Mouse (Mus musculus): Measurements from ENCODE around the gene Alg9. TPM values are rescaled to one million over a fixed set of nuclear protein-coding genes. Genes with fewer than 3 reads are reported as not detected.
A peak's percentile ranks its signal among the peaks of the same experiment; 100 is the strongest.

Alg9 gene
- polyA plus RNA-seq, 1 experiment from 2014 or later = 23.1 TPM

DNA sequence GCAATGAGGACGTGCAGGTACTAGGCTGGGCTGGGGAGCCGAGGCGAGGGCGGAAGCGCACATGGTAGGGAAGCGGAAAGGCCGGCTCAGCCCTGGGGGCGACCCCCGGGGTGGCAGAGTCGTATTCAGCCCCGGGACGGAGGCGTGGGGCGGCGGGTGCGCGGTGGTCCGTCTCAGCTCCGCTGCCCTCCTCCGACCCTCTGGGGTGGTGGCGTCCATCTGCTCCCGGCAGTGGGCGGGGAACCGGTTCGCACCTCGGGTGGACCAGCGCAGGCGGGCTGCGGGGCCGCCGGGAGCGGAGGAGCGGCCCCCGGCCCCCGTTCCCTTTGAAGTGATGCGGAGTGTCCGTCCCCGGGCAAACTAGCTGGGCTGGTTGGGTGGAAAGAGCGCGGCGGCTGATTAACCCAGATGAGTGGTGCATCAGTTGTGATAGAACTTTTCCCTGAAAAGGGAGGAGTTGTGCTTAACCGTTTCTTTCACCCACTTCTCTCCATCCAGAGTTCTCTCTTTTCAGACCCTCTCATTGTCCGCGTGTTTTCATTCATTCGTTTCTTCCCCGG is 82.3 kb downstream of the Alg9 start:
- 2% methylated on average over 46 of the region's 46 CpGs for WGBS (ENCODE audit: insufficient replicate concordance)
- Histone ChIP-seq H3K27ac (peak overlapping the region; percentile 95), H3K27me3 (replicated peaks) (no peaks in the 10 kb centered on the region), H3K36me3 (peaks cover 37% of the 10 kb centered on the region), H3K4me2 (peak overlapping the region; percentile 85), H3K4me3 (peak overlapping the region; percentile 99), H3K4me1 (peaks cover 74% of the 10 kb centered on the region), H3K9ac (peak overlapping the region; percentile 98), H3K9me3 (replicated peaks) (no peaks in the 10 kb centered on the region)
- peak; percentile 46 for ATAC-seq

GRCm38 (mm10) chr9:50858681-50859080 is 83.9 kb downstream of the Alg9 start:
- H3K27ac ChIP-seq = no peak overlapping the region
- H3K4me1 ChIP-seq = peaks cover 58% of the 10 kb centered on the region
- no peaks in the 10 kb centered on the region for H3K27me3 ChIP-seq (replicated peaks)
- peak overlapping the region; percentile 40 for H3K4me2 ChIP-seq
- no peaks in the 10 kb centered on the region for H3K9me3 ChIP-seq (replicated peaks)
- H3K9ac ChIP-seq = no peak overlapping the region
- 82% methylated on average over 6 of the region's 6 CpGs for WGBS (ENCODE audit: insufficient replicate concordance)
- H3K4me3 ChIP-seq = peak overlapping the region; percentile 10
- H3K36me3 ChIP-seq = peaks cover 52% of the 10 kb centered on the region
- no peak for ATAC-seq

- H3K4me3 ChIP-seq = no peak overlapping the region
- H3K9me3 ChIP-seq (replicated peaks) = no peaks in the 10 kb centered on the region
- H3K27ac ChIP-seq = no peak overlapping the region
- H3K36me3 ChIP-seq = peaks cover 78% of the 10 kb centered on the region
- H3K9ac ChIP-seq = no peak overlapping the region
- 91% methylated on average over 18 of the region's 18 CpGs for WGBS (ENCODE audit: insufficient replicate concordance)
- no peaks in the 10 kb centered on the region for H3K27me3 ChIP-seq (replicated peaks)
- no peak for ATAC-seq
- H3K4me1 ChIP-seq = peaks cover 41% of the 10 kb centered on the region
- no peak overlapping the region for H3K4me2 ChIP-seq
These were observed 86.5 kb downstream of the Alg9 start for GRCm38 (mm10) chr9:50861119-50861839.

DNA sequence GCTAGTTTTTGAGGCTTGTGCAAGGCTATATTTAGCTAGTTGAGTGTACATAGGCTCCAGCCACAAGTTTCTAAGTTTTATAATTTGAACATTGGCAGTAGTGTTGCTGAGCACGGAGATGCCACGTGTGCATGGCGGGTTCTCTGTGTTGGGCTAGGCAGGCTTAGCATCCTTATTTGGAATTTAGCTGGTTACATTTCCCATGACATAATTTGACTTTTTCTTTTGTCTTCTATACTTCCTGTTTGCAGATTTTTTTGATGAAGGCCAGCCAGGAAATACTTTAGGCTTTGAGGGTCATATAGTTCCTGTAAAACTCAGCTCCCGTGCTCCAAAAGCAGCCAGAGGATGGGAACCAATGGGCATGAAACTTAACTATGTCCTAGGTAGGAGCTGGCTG is 89.0 kb downstream of the Alg9 start:
- WGBS (ENCODE audit: insufficient replicate concordance) = 81% methylated on average over 4 of the region's 4 CpGs
- H3K9me3 ChIP-seq (replicated peaks) = no peaks in the 10 kb centered on the region
- no peaks in the 10 kb centered on the region for H3K27me3 ChIP-seq (replicated peaks)
- H3K4me2 ChIP-seq = no peak overlapping the region
- peaks cover 100% of the 10 kb centered on the region for H3K36me3 ChIP-seq
- ATAC-seq = no peak
- H3K9ac ChIP-seq = no peak overlapping the region
- peaks cover 27% of the 10 kb centered on the region for H3K4me1 ChIP-seq
- H3K27ac ChIP-seq = no peak overlapping the region
- H3K4me3 ChIP-seq = no peak overlapping the region

- Histone ChIP-seq H3K4me1 (peaks cover 16% of the 10 kb centered on the region), H3K9me3 (replicated peaks) (no peaks in the 10 kb centered on the region), H3K9ac (no peak overlapping the region), H3K27ac (no peak overlapping the region), H3K4me3 (no peak overlapping the region), H3K4me2 (no peak overlapping the region), H3K36me3 (peaks cover 100% of the 10 kb centered on the region), H3K27me3 (replicated peaks) (no peaks in the 10 kb centered on the region)
- ATAC-seq = no peak
- 74% methylated on average over 5 of the region's 5 CpGs for WGBS (ENCODE audit: insufficient replicate concordance)
These were observed 90.1 kb downstream of the Alg9 start for GRCm38 (mm10) chr9:50864877-50865276.

DNA sequence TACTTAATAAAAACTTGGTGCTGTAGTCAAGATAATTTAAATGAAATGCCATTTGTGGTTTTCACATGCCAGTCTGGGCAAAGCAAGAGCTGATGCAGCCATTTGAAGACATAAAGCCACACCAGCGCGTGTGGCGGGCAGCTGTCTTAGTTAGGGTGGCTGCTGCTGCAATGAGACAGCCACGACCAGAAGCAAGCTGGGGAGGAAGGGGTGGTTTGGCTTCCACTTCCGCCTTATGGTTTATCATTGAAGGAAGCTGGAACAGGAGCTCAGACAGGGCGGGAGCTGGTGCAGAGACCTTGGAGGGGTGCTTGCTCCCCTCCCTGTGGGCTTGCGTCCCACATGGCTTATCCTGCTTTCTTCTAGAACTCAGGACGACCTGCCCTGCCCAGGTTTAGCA is 91.0 kb downstream of the Alg9 start:
- ATAC-seq = no peak
- no peak overlapping the region for H3K4me2 ChIP-seq
- H3K27ac ChIP-seq = no peak overlapping the region
- H3K4me1 ChIP-seq = peaks cover 8% of the 10 kb centered on the region; the same call in 1 of the 2 replicates
- no peak overlapping the region for H3K9ac ChIP-seq
- H3K36me3 ChIP-seq = peaks cover 100% of the 10 kb centered on the region
- H3K9me3 ChIP-seq (replicated peaks) = no peaks in the 10 kb centered on the region
- no peak overlapping the region for H3K4me3 ChIP-seq
- H3K27me3 ChIP-seq (replicated peaks) = no peaks in the 10 kb centered on the region
- 48% methylated on average over 8 of the region's 8 CpGs for WGBS (ENCODE audit: insufficient replicate concordance)

- no peaks in the 10 kb centered on the region for H3K9me3 ChIP-seq (replicated peaks)
- H3K9ac ChIP-seq = no peak overlapping the region
- no peak overlapping the region for H3K4me3 ChIP-seq
- no peaks in the 10 kb centered on the region for H3K27me3 ChIP-seq (replicated peaks)
- WGBS (ENCODE audit: insufficient replicate concordance) = 94% methylated on average over 6 of the region's 6 CpGs
- peaks cover 8% of the 10 kb centered on the region; the same call in 1 of the 2 replicates for H3K4me1 ChIP-seq
- peaks cover 94% of the 10 kb centered on the region for H3K36me3 ChIP-seq
- ATAC-seq = no peak
- H3K4me2 ChIP-seq = no peak overlapping the region
- H3K27ac ChIP-seq = no peak overlapping the region
These were observed 92.2 kb downstream of the Alg9 start for GRCm38 (mm10) chr9:50867015-50867414.

GRCm38 (mm10) chr9:50868182-50868581 is 93.4 kb downstream of the Alg9 start:
- Histone ChIP-seq H3K9me3 (replicated peaks) (no peaks in the 10 kb centered on the region), H3K4me3 (no peak overlapping the region), H3K9ac (no peak overlapping the region), H3K27ac (no peak overlapping the region), H3K27me3 (replicated peaks) (no peaks in the 10 kb centered on the region), H3K4me2 (no peak overlapping the region), H3K4me1 (peaks cover 8% of the 10 kb centered on the region; the same call in 1 of the 2 replicates), H3K36me3 (peaks cover 94% of the 10 kb centered on the region)
- 82% methylated on average over 2 of the region's 2 CpGs for WGBS (ENCODE audit: insufficient replicate concordance)
- ATAC-seq = no peak

GRCm38 (mm10) chr9:50873210-50873609 is 98.4 kb downstream of the Alg9 start:
- peaks cover 94% of the 10 kb centered on the region for H3K36me3 ChIP-seq

DNA sequence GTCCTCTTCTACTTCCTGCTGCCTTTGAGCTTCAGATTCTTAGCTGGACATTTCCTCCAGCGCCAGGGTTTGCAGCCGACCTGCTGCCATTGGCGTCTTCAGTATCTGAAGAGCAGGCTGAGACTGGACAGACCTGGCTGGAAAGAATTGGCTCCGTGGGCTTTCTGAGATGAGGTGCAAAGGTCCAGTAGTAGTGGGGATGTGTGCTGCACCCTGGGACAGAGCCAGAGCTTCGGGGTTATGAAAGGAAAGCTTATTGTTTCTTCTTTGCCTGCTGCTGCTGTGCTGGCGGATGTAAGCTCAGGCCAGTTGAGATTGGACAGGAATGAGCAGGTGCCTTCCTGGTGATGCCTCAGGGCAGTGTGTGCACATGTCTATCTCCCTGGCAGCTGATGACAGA is 99.2 kb downstream of the Alg9 start:
- ATAC-seq = peak; percentile 32; the same call in 1 of the 2 replicates
- no peak overlapping the region for H3K27ac ChIP-seq
- WGBS (ENCODE audit: insufficient replicate concordance) = 89% methylated on average over 6 of the region's 6 CpGs
- no peaks in the 10 kb centered on the region for H3K27me3 ChIP-seq (replicated peaks)
- no peak overlapping the region for H3K4me3 ChIP-seq
- peaks cover 94% of the 10 kb centered on the region for H3K36me3 ChIP-seq
- H3K9ac ChIP-seq = no peak overlapping the region
- H3K9me3 ChIP-seq (replicated peaks) = no peaks in the 10 kb centered on the region
- no peaks in the 10 kb centered on the region for H3K4me1 ChIP-seq
- H3K4me2 ChIP-seq = no peak overlapping the region

More at GRCm38 (mm10) chr9:50873210-50873609, 98.4 kb downstream of the Alg9 start:
- no peak overlapping the region for H3K4me3 ChIP-seq
- no peak overlapping the region for H3K27ac ChIP-seq
- ATAC-seq = no peak
- no peaks in the 10 kb centered on the region for H3K27me3 ChIP-seq (replicated peaks)
- WGBS (ENCODE audit: insufficient replicate concordance) = 92% methylated on average over 9 of the region's 9 CpGs
- no peak overlapping the region for H3K9ac ChIP-seq
- no peaks in the 10 kb centered on the region for H3K9me3 ChIP-seq (replicated peaks)
- no peak overlapping the region for H3K4me2 ChIP-seq
- H3K4me1 ChIP-seq = no peaks in the 10 kb centered on the region

DNA sequence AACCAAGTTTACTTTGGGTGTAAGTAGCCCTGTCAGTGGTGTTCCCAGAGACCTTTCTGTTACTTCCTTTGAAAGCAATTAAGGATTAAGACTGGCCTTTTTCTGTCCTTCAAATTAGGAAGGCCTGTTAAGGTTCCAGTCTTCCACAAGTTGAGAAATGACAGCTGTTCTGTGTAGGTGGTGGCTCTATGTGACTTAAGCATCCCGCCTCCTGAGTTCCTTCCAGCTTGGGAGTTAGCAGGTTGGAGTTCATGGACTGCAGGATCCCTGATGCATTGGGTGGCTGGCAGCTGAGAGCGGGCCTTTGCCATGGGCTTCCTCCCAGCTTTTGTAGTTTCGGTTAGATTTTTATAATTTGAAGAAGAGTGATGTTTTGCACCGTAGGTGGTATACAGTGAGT is 100.7 kb downstream of the Alg9 start:
- no peaks in the 10 kb centered on the region for H3K4me1 ChIP-seq
- H3K4me3 ChIP-seq = no peak overlapping the region
- no peak overlapping the region for H3K27ac ChIP-seq
- no peak overlapping the region for H3K4me2 ChIP-seq
- 92% methylated on average over 4 of the region's 4 CpGs for WGBS (ENCODE audit: insufficient replicate concordance)
- no peaks in the 10 kb centered on the region for H3K9me3 ChIP-seq (replicated peaks)
- ATAC-seq = no peak
- H3K36me3 ChIP-seq = peaks cover 94% of the 10 kb centered on the region
- no peaks in the 10 kb centered on the region for H3K27me3 ChIP-seq (replicated peaks)
- H3K9ac ChIP-seq = no peak overlapping the region

GRCm38 (mm10) chr9:50876287-50876686 is 101.5 kb downstream of the Alg9 start:
- WGBS (ENCODE audit: insufficient replicate concordance) = 95% methylated on average over 3 of the region's 3 CpGs
- Histone ChIP-seq H3K9ac (no peak overlapping the region), H3K36me3 (peaks cover 94% of the 10 kb centered on the region), H3K4me3 (no peak overlapping the region), H3K4me1 (no peaks in the 10 kb centered on the region), H3K9me3 (replicated peaks) (no peaks in the 10 kb centered on the region), H3K27ac (no peak overlapping the region), H3K4me2 (no peak overlapping the region), H3K27me3 (replicated peaks) (no peaks in the 10 kb centered on the region)
- no peak for ATAC-seq
